Mouse (Mus musculus): Measurements from ENCODE around the gene Dusp1. TPM values are rescaled to one million over a fixed set of nuclear protein-coding genes. Genes with fewer than 3 reads are reported as not detected.
A peak's percentile ranks its signal among the peaks of the same experiment; 100 is the strongest.

The Dusp1 gene
- 25.4 and 27.3 TPM in 2 replicates for polyA plus RNA-seq (2014; fragmentation: Nextera tagmentation; extraction: Ambion mirVana)

- ATAC-seq (ENCODE audit: low read depth) (peak; percentile 66), DNase-seq (ENCODE audit: low spot score) (no peak)
- H3K27me3 ChIP-seq (replicated peaks; ENCODE audit: control insufficient read depth, insufficient read depth, low read length): no peaks in the 10 kb centered on the region
- peak within 1 kb of the TSS; percentile 77 for H3K27ac ChIP-seq (replicated peaks; ENCODE audit: low read depth, low read length)
- H3K9ac ChIP-seq (ENCODE audit: low read depth, low read length): peak within 1 kb of the TSS; percentile 89
- 0 out of 2 replicates have a peak, but pooled peaks cover 5% of the 10 kb centered on the region for H3K9me3 ChIP-seq (ENCODE audit: control insufficient read depth, low read length)
- peaks cover 20% of the 10 kb centered on the region; the same call in 1 of the 2 replicates for H3K4me1 ChIP-seq (ENCODE audit: control insufficient read depth, insufficient read depth, low read length)
- H3K36me3 ChIP-seq (ENCODE audit: control insufficient read depth, insufficient read depth, low read length): peaks cover 30% of the 10 kb centered on the region
- H3K4me3 ChIP-seq (ENCODE audit: low read depth, low read length): peak within 1 kb of the TSS; percentile 78
- WGBS: 3% methylated on average over 11 of the region's 25 CpGs
- H3K4me2 ChIP-seq (ENCODE audit: low read depth, low read length): peak within 1 kb of the TSS; percentile 93
Observed at GRCm38 (mm10) chr17:26561651-26562181, at the start of gene Dusp1. TSS of gene Dusp1 (minus strand) at chr17:26562128.

GRCm38 (mm10) chr17:26611328-26611727, 49.4 kb upstream of the Dusp1 start:
- Histone ChIP-seq H3K9me3 (ENCODE audit: control insufficient read depth, low read length) (no peaks in the 10 kb centered on the region), H3K9ac (ENCODE audit: low read depth, low read length) (no peak overlapping the region), H3K4me2 (ENCODE audit: low read depth, low read length) (no peak overlapping the region), H3K36me3 (ENCODE audit: control insufficient read depth, insufficient read depth, low read length) (peaks cover 44% of the 10 kb centered on the region), H3K4me3 (ENCODE audit: low read depth, low read length) (no peak overlapping the region), H3K27me3 (replicated peaks; ENCODE audit: control insufficient read depth, insufficient read depth, low read length) (no peaks in the 10 kb centered on the region), H3K4me1 (ENCODE audit: control insufficient read depth, insufficient read depth, low read length) (no peaks in the 10 kb centered on the region), H3K27ac (replicated peaks; ENCODE audit: low read depth, low read length) (peak overlapping the region; percentile 13)
- DNase-seq (ENCODE audit: low spot score) (no peak), ATAC-seq (ENCODE audit: low read depth) (no peak)
- WGBS: 67% methylated on average over 7 of the region's 7 CpGs

- H3K27ac ChIP-seq (replicated peaks; ENCODE audit: low read depth, low read length): no peak overlapping the region
- ATAC-seq (ENCODE audit: low read depth) (no peak), DNase-seq (ENCODE audit: low spot score) (no peak)
- no peaks in the 10 kb centered on the region for H3K27me3 ChIP-seq (replicated peaks; ENCODE audit: control insufficient read depth, insufficient read depth, low read length)
- H3K9me3 ChIP-seq (ENCODE audit: control insufficient read depth, low read length): no peaks in the 10 kb centered on the region
- H3K4me2 ChIP-seq (ENCODE audit: low read depth, low read length): no peak overlapping the region
- WGBS: 78% methylated on average over 8 of the region's 8 CpGs
- H3K36me3 ChIP-seq (ENCODE audit: control insufficient read depth, insufficient read depth, low read length): peaks cover 33% of the 10 kb centered on the region
- no peaks in the 10 kb centered on the region for H3K4me1 ChIP-seq (ENCODE audit: control insufficient read depth, insufficient read depth, low read length)
- H3K4me3 ChIP-seq (ENCODE audit: low read depth, low read length): no peak overlapping the region
- H3K9ac ChIP-seq (ENCODE audit: low read depth, low read length): no peak overlapping the region
Observed at GRCm38 (mm10) chr17:26609820-26610219, 47.9 kb upstream of the Dusp1 start.

GRCm38 (mm10) chr17:26608877-26609276, 46.9 kb upstream of the Dusp1 start:
- Histone ChIP-seq H3K27ac (replicated peaks; ENCODE audit: low read depth, low read length) (no peak overlapping the region), H3K4me3 (ENCODE audit: low read depth, low read length) (no peak overlapping the region), H3K36me3 (ENCODE audit: control insufficient read depth, insufficient read depth, low read length) (peaks cover 24% of the 10 kb centered on the region), H3K27me3 (replicated peaks; ENCODE audit: control insufficient read depth, insufficient read depth, low read length) (no peaks in the 10 kb centered on the region), H3K4me2 (ENCODE audit: low read depth, low read length) (no peak overlapping the region), H3K9ac (ENCODE audit: low read depth, low read length) (no peak overlapping the region), H3K4me1 (ENCODE audit: control insufficient read depth, insufficient read depth, low read length) (no peaks in the 10 kb centered on the region), H3K9me3 (ENCODE audit: control insufficient read depth, low read length) (no peaks in the 10 kb centered on the region)
- no peak for ATAC-seq (ENCODE audit: low read depth)
- WGBS: over 99% methylated on average over 8 of the region's 8 CpGs
- no peak for DNase-seq (ENCODE audit: low spot score)

GRCm38 (mm10) chr17:26608348-26608747, 46.4 kb upstream of the Dusp1 start:
- DNase-seq (ENCODE audit: low spot score): no peak
- WGBS: 86% methylated on average over 3 of the region's 3 CpGs
- Histone ChIP-seq H3K4me1 (ENCODE audit: control insufficient read depth, insufficient read depth, low read length) (no peaks in the 10 kb centered on the region), H3K9me3 (ENCODE audit: control insufficient read depth, low read length) (no peaks in the 10 kb centered on the region), H3K9ac (ENCODE audit: low read depth, low read length) (no peak overlapping the region), H3K4me2 (ENCODE audit: low read depth, low read length) (no peak overlapping the region), H3K4me3 (ENCODE audit: low read depth, low read length) (no peak overlapping the region), H3K36me3 (ENCODE audit: control insufficient read depth, insufficient read depth, low read length) (peaks cover 29% of the 10 kb centered on the region), H3K27ac (replicated peaks; ENCODE audit: low read depth, low read length) (no peak overlapping the region), H3K27me3 (replicated peaks; ENCODE audit: control insufficient read depth, insufficient read depth, low read length) (no peaks in the 10 kb centered on the region)
- no peak for ATAC-seq (ENCODE audit: low read depth)

- peaks cover 7% of the 10 kb centered on the region for H3K4me1 ChIP-seq (ENCODE audit: control insufficient read depth, insufficient read depth, low read length)
- peaks cover 32% of the 10 kb centered on the region for H3K36me3 ChIP-seq (ENCODE audit: control insufficient read depth, insufficient read depth, low read length)
- H3K4me3 ChIP-seq (ENCODE audit: low read depth, low read length): no peak overlapping the region
- no peak overlapping the region for H3K27ac ChIP-seq (replicated peaks; ENCODE audit: low read depth, low read length)
- H3K27me3 ChIP-seq (replicated peaks; ENCODE audit: control insufficient read depth, insufficient read depth, low read length): no peaks in the 10 kb centered on the region
- H3K9ac ChIP-seq (ENCODE audit: low read depth, low read length): no peak overlapping the region
- ATAC-seq (ENCODE audit: low read depth) (no peak), DNase-seq (ENCODE audit: low spot score) (no peak)
- no peaks in the 10 kb centered on the region for H3K9me3 ChIP-seq (ENCODE audit: control insufficient read depth, low read length)
- no peak overlapping the region for H3K4me2 ChIP-seq (ENCODE audit: low read depth, low read length)
- 78% methylated on average over 2 of the region's 2 CpGs for WGBS
Observed at GRCm38 (mm10) chr17:26606516-26606915, 44.6 kb upstream of the Dusp1 start.

GRCm38 (mm10) chr17:26605636-26606035, 43.7 kb upstream of the Dusp1 start:
- Histone ChIP-seq H3K27me3 (replicated peaks; ENCODE audit: control insufficient read depth, insufficient read depth, low read length) (no peaks in the 10 kb centered on the region), H3K36me3 (ENCODE audit: control insufficient read depth, insufficient read depth, low read length) (peaks cover 32% of the 10 kb centered on the region)
- no peak for ATAC-seq (ENCODE audit: low read depth)

GRCm38 (mm10) chr17:26603311-26603710, 41.4 kb upstream of the Dusp1 start:
- Histone ChIP-seq H3K4me3 (ENCODE audit: low read depth, low read length) (no peak overlapping the region), H3K9me3 (ENCODE audit: control insufficient read depth, low read length) (no peaks in the 10 kb centered on the region), H3K9ac (ENCODE audit: low read depth, low read length) (no peak overlapping the region), H3K36me3 (ENCODE audit: control insufficient read depth, insufficient read depth, low read length) (peaks cover 14% of the 10 kb centered on the region), H3K27me3 (replicated peaks; ENCODE audit: control insufficient read depth, insufficient read depth, low read length) (no peaks in the 10 kb centered on the region), H3K4me2 (ENCODE audit: low read depth, low read length) (no peak overlapping the region), H3K4me1 (ENCODE audit: control insufficient read depth, insufficient read depth, low read length) (peaks cover 15% of the 10 kb centered on the region), H3K27ac (replicated peaks; ENCODE audit: low read depth, low read length) (peak overlapping the region; percentile 3; the same call in 1 of the 2 replicates)
- 86% methylated on average over 8 of the region's 8 CpGs for WGBS
- no peak for ATAC-seq (ENCODE audit: low read depth)
- no peak for DNase-seq (ENCODE audit: low spot score)

More at GRCm38 (mm10) chr17:26605636-26606035, 43.7 kb upstream of the Dusp1 start:
- no peak overlapping the region for H3K9ac ChIP-seq (ENCODE audit: low read depth, low read length)
- peaks cover 15% of the 10 kb centered on the region for H3K4me1 ChIP-seq (ENCODE audit: control insufficient read depth, insufficient read depth, low read length)
- no peaks in the 10 kb centered on the region for H3K9me3 ChIP-seq (ENCODE audit: control insufficient read depth, low read length)
- no peak for DNase-seq (ENCODE audit: low spot score)
- no peak overlapping the region for H3K27ac ChIP-seq (replicated peaks; ENCODE audit: low read depth, low read length)
- H3K4me2 ChIP-seq (ENCODE audit: low read depth, low read length): no peak overlapping the region
- no peak overlapping the region for H3K4me3 ChIP-seq (ENCODE audit: low read depth, low read length)
- whole genome bisulfite sequencing: 81% methylated on average over 4 of the region's 4 CpGs

GRCm38 (mm10) chr17:26602371-26602885, 40.5 kb upstream of the Dusp1 start:
- Histone ChIP-seq H3K9me3 (ENCODE audit: control insufficient read depth, low read length) (no peaks in the 10 kb centered on the region), H3K27me3 (replicated peaks; ENCODE audit: control insufficient read depth, insufficient read depth, low read length) (no peaks in the 10 kb centered on the region), H3K36me3 (ENCODE audit: control insufficient read depth, insufficient read depth, low read length) (0 out of 2 replicates have a peak, but pooled peaks cover 12% of the 10 kb centered on the region), H3K4me2 (ENCODE audit: low read depth, low read length) (no peak overlapping the region), H3K27ac (replicated peaks; ENCODE audit: low read depth, low read length) (0 out of 2 replicates have a peak overlapping the region, but pooled peaks have one; percentile 21), H3K4me3 (ENCODE audit: low read depth, low read length) (no peak overlapping the region), H3K4me1 (ENCODE audit: control insufficient read depth, insufficient read depth, low read length) (peaks cover 15% of the 10 kb centered on the region), H3K9ac (ENCODE audit: low read depth, low read length) (no peak overlapping the region)
- ATAC-seq (ENCODE audit: low read depth) (peak; percentile 19; the same call in 1 of the 2 replicates), DNase-seq (ENCODE audit: low spot score) (peak; percentile 30)
- WGBS: 57% methylated on average over 12 of the region's 12 CpGs
